Mouse (Mus musculus) stomach, embryonic 15.5 days (tissue): ENCODE data around the gene Thsd7b. TPM values are rescaled to one million over a fixed set of nuclear protein-coding genes. Genes with fewer than 3 reads are reported as not detected.
"Not testable (repeated sequence)": the region's sequence is repeated elsewhere in the genome, so short reads cannot be mapped to it uniquely, and the experiment has no call there.

Source experiments
- ATAC-seq: fragments of 200-750 bp; cut with Nextera tagmentation; 2 replicates; pipeline ENCODE4 v1.8.0; 2017; ENCODE audit warnings: low read depth, moderate number of reproducible peaks, moderate TSS enrichment; ENCODE audit not compliant: insufficient read depth, low FRiP score
- H3K27ac ChIP-seq: fragments of 300-500 bp; sonication (generic); 2 replicates; pipeline ENCODE4 v1.5.1; 2015; ENCODE audit warnings: mild to moderate bottlenecking, inconsistent platforms
- H3K27me3 ChIP-seq: fragments of 300-500 bp; sonication (generic); replicated peaks from 2 replicates; pipeline ENCODE4 v1.6.1; 2015; ENCODE audit warnings: inconsistent platforms
- H3K36me3 ChIP-seq: fragments of 300-500 bp; sonication (generic); 2 replicates; pipeline ENCODE4 v1.6.1; 2015; ENCODE audit warnings: inconsistent platforms
- H3K4me1 ChIP-seq: fragments of 300-500 bp; sonication (generic); 2 replicates; pipeline ENCODE4 v1.6.1; 2015; ENCODE audit warnings: inconsistent platforms
- H3K4me2 ChIP-seq: fragments of 300-500 bp; sonication (generic); 2 replicates; pipeline ENCODE4 v1.6.1; 2015; ENCODE audit warnings: mild to moderate bottlenecking, inconsistent platforms
- H3K4me3 ChIP-seq: fragments of 300-500 bp; sonication (generic); replicated peaks from 2 replicates; pipeline ENCODE4 v1.5.1; 2015; ENCODE audit warnings: inconsistent platforms
- H3K9ac ChIP-seq: fragments of 300-500 bp; sonication (generic); 2 replicates; pipeline ENCODE4 v1.6.1; 2015; ENCODE audit warnings: inconsistent platforms
- H3K9me3 ChIP-seq: fragments of 300-500 bp; sonication (generic); 2 replicates; pipeline ENCODE4 v1.6.1; 2016; ENCODE audit warnings: inconsistent platforms
- WGBS: fragments of 180-500 bp; shearing (Covaris S2); methylation state at CpG from one replicate; pipeline ENCODE4 v1.1.7; 2015; 5-methylcytosine and 5-hydroxymethylcytosine counted together
- polyA plus RNA-seq: library from polyadenylated mRNA; unstranded; fragments of >200 nt; fragmentation: Nextera tagmentation; extraction: Ambion mirVana; gene quantifications from 2 replicates; pipeline ENCODE4 v1.2.1, GENCODE M21; 2015

Gene Thsd7b
- polyA plus RNA-seq, 1 experiment from 2014 or later, result 0.64 TPM

- not testable (repeated sequence) for H3K27me3 ChIP-seq, H3K4me3 ChIP-seq, H3K9me3 ChIP-seq, H3K36me3 ChIP-seq, H3K9ac ChIP-seq, H3K27ac ChIP-seq, H3K4me1 ChIP-seq, H3K4me2 ChIP-seq, ATAC-seq
- 85% methylated on average over 7 of the region's 7 CpGs for WGBS
These were observed 913.7 kb downstream of the Thsd7b start for GRCm38 (mm10) chr1:130186836-130187235.

- ATAC-seq, result no peak
- H3K36me3 ChIP-seq, result no peaks in the 10 kb centered on the region
- no peaks in the 10 kb centered on the region for H3K4me1 ChIP-seq
- 38% methylated on average over 6 of the region's 6 CpGs for WGBS
- no peaks in the 10 kb centered on the region for H3K27me3 ChIP-seq
- no peak overlapping the region for H3K27ac ChIP-seq
- H3K9me3 ChIP-seq, result no peaks in the 10 kb centered on the region
- H3K9ac ChIP-seq, result no peak overlapping the region
- H3K4me3 ChIP-seq, result no peak overlapping the region
- H3K4me2 ChIP-seq, result no peak overlapping the region
These were observed 919.3 kb downstream of the Thsd7b start for GRCm38 (mm10) chr1:130192190-130193028.

DNA sequence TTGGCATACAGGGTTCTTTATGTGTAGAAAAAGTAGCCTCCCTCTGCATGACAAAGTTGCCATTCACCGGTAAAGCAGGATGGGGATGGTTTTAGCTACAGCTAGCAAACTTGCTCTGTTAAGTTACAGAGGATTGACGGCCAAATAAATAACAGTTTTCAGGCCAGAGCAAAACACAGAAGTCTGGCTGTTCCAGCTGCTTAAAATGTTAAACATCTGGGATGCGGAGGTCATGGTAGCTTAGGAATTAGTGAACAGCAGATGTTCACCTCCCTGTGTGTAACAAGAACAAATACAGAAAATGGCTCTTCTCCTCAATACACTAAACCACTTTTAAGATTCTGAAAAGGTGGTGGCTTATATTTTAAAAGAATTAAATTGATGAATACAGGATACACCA, 944.3 kb downstream of the Thsd7b start:
- Histone ChIP-seq H3K4me2 (no peak overlapping the region), H3K9ac (no peak overlapping the region), H3K27ac (no peak overlapping the region), H3K9me3 (no peaks in the 10 kb centered on the region), H3K36me3 (no peaks in the 10 kb centered on the region), H3K4me3 (no peak overlapping the region), H3K27me3 (no peaks in the 10 kb centered on the region), H3K4me1 (no peaks in the 10 kb centered on the region)
- 51% methylated on average over 3 of the region's 3 CpGs for WGBS
- no peak for ATAC-seq

GRCm38 (mm10) chr1:130222904-130223303, 949.8 kb downstream of the Thsd7b start:
- Histone ChIP-seq H3K27me3 (no peaks in the 10 kb centered on the region), H3K36me3 (no peaks in the 10 kb centered on the region), H3K4me3 (no peak overlapping the region), H3K27ac (no peak overlapping the region), H3K9me3 (no peaks in the 10 kb centered on the region), H3K9ac (no peak overlapping the region), H3K4me1 (no peaks in the 10 kb centered on the region), H3K4me2 (no peak overlapping the region)
- WGBS, result 26% methylated on average over 2 of the region's 2 CpGs
- ATAC-seq, result no peak

DNA sequence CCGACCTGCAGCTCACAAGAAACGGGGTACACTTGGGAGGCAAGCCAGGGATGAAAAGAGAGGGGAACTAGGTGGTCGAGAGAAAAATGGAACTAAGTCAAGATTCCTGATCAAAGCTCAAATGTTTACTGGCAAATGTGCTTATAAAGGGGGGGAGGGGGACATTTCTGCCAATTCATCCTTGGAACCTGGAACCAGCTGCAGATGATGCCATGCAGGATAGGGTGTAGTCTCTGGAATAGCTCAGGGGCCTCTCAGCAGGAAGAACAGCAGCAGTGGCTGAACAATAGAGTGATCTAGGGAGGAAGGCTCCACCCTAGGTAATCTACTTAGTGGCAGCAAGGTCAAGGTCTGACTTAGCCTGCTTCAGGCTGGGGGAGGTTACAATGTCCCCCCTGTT, 972.5 kb downstream of the Thsd7b start:
- Histone ChIP-seq H3K4me1 (no peaks in the 10 kb centered on the region), H3K4me3 (no peak overlapping the region), H3K4me2 (no peak overlapping the region), H3K9me3 (no peaks in the 10 kb centered on the region), H3K9ac (no peak overlapping the region), H3K27ac (no peak overlapping the region), H3K27me3 (no peaks in the 10 kb centered on the region), H3K36me3 (no peaks in the 10 kb centered on the region)
- WGBS, result 69% methylated on average over 3 of the region's 3 CpGs
- no peak for ATAC-seq

- H3K4me3 ChIP-seq, H3K27ac ChIP-seq, H3K4me1 ChIP-seq, H3K36me3 ChIP-seq, H3K4me2 ChIP-seq, H3K27me3 ChIP-seq, H3K9me3 ChIP-seq, ATAC-seq, H3K9ac ChIP-seq: not testable (repeated sequence)
- WGBS, result 86% methylated on average over 4 of the region's 4 CpGs
These were observed 973.2 kb downstream of the Thsd7b start for GRCm38 (mm10) chr1:130246264-130246663.

DNA sequence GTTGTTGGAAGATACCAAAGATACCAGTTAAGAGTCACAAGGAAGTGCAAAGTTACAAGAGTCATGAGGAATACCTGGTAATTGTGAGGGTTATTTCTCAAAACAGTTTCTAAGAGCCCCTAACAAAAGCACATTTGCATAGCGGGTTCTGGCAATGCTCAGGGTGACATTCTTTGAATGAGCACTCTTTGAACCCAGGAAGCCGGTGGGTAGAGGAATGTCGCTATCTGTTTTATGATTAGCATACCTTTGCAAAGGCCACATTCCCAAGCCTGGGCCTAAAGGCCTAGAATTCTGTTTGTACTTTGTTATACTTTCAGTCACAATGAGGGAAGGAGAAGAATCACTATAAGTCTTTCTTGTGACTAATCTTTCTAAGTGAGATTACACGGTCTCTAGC, 973.8 kb downstream of the Thsd7b start:
- H3K36me3 ChIP-seq, H3K4me1 ChIP-seq, H3K27me3 ChIP-seq, H3K4me3 ChIP-seq, ATAC-seq, H3K9me3 ChIP-seq, H3K9ac ChIP-seq, H3K27ac ChIP-seq, H3K4me2 ChIP-seq: not testable (repeated sequence)
- WGBS, result 87% methylated on average over 4 of the region's 4 CpGs

DNA sequence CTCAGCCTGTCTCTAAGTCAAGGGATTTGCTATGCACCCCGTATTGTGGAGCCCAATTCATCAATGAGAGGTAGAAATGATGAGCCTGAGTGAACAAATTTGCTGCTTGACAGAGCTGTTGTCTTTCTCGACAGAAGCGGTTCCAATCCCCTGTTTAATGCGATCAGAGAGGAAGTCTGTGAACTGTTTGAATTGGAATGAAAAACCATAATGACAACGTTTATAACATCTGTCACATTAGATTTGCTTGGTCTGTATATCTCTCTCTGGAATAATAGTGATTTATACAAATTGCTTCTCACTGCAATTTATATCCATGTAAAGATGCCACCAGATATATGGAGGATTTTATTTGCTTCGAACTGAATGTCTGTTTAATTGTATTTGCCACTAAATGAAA, 988.9 kb downstream of the Thsd7b start:
- Histone ChIP-seq H3K9me3 (no peaks in the 10 kb centered on the region), H3K4me1 (no peaks in the 10 kb centered on the region), H3K9ac (no peak overlapping the region), H3K27ac (no peak overlapping the region), H3K4me3 (no peak overlapping the region), H3K4me2 (no peak overlapping the region), H3K27me3 (no peaks in the 10 kb centered on the region), H3K36me3 (no peaks in the 10 kb centered on the region)
- WGBS, result 48% methylated on average over 6 of the region's 6 CpGs
- no peak for ATAC-seq
